19 mouse cellular contexts compared by ENCODE assay signal in genomic region chr1:62625332-62625731, GRCm38 (mm10).
"Had no signal": no experiment of that assay in that cellular context is flagged by ENCODE, and none has a peak within 500 bp of the region (broad histone marks: within the 10 kb centered on the region; RNA-seq: fewer than 3 reads in every experiment).

No protein-coding gene starts in this region.

- H3K4me2 ChIP-seq: midbrain, embryonic 12.5 days; neural tube, embryonic 13.5 days; neural tube, embryonic 15.5 days had no signal

- ATAC-seq: midbrain, embryonic 16.5 days had no signal

- H3K4me3 ChIP-seq: midbrain, embryonic 10.5 days; midbrain, embryonic 12.5 days; myocyte; neural tube, embryonic 13.5 days; neural tube, embryonic 15.5 days had no signal

- H3K9ac ChIP-seq: liver, embryonic 14.5 days; midbrain, embryonic 12.5 days; neural tube, embryonic 13.5 days; neural tube, embryonic 15.5 days had no signal

- H3K4me1 ChIP-seq: midbrain, embryonic 12.5 days; neural tube, embryonic 13.5 days; neural tube, embryonic 15.5 days had no signal

- H3K9me3 ChIP-seq: midbrain, embryonic 10.5 days; midbrain, embryonic 12.5 days; neural tube, embryonic 13.5 days; neural tube, embryonic 15.5 days had no signal

- H3K36me3 ChIP-seq: midbrain, embryonic 10.5 days; midbrain, embryonic 12.5 days; neural tube, embryonic 13.5 days; neural tube, embryonic 15.5 days had no signal

- DNase-seq: lung, adult 18-20 months; lung, postnatal 10 days; lung, postnatal 4 days; midbrain, embryonic 14.5 days; retina, postnatal 1 day; right cerebral cortex, adult 18-20 months; right cerebral cortex, postnatal 25 days; right cerebral cortex, postnatal 4 days; spleen, adult 18-20 months; thymus, adult 2 months; thymus, postnatal 25 days; thymus, postnatal 4 days had no signal

- H3K27ac ChIP-seq: liver, embryonic 14.5 days; midbrain, embryonic 10.5 days; midbrain, embryonic 12.5 days; neural tube, embryonic 13.5 days; neural tube, embryonic 15.5 days had no signal

- H3K27me3 ChIP-seq: midbrain, embryonic 12.5 days; neural tube, embryonic 13.5 days; neural tube, embryonic 15.5 days had no signal
